Comparison of ENCODE assay signal across 15 mouse cellular contexts in the genomic region with DNA sequence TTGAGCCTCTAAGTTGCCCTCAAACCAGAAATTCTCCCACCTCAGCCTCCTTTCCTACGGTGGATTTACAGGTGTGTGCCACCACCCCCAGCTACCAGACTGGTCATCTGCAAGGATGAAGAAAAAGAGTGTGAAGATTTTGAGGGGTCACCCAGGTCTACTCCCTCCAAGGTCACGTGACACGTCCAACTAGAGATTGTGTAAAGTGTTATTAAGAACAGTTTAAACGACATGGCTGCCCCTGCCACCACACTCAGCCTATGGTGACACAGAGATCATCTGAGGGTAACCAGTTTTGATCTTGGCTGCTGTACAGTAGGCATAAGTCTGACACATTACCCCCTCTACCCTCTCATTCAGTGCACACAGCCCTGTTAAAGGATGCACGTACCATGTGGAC. TPM values are rescaled to one million over a fixed set of nuclear protein-coding genes. Genes with fewer than 3 reads are reported as not detected.
DNase-seq lines count a peak whose midpoint lies in the region; ATAC-seq and TF ChIP-seq lines count a peak whose summit lies in the region.
"Had no signal": no experiment of that assay in that cellular context is flagged by ENCODE, and none has a peak within 500 bp of the region (broad histone marks: within the 10 kb centered on the region; RNA-seq: fewer than 3 reads in every experiment).

No protein-coding gene starts in this region.

- no peak for TF ChIP-seq CTCF in lung, postnatal 0 days (IDR thresholded peaks at IDR 0.05)

- no peak overlapping the region for H3K4me2 ChIP-seq in kidney, embryonic 15.5 days
- no peak overlapping the region for H3K4me2 ChIP-seq in lung, postnatal 0 days (replicated peaks; ENCODE audit: low read depth, low read length)
- H3K4me2 ChIP-seq in intestine, embryonic 14.5 days (ENCODE audit: low read length), result no peak overlapping the region
- H3K4me2 ChIP-seq in stomach, embryonic 16.5 days (ENCODE audit: low read depth, low read length), result no peak overlapping the region
- H3K4me2 ChIP-seq: forebrain, embryonic 15.5 days; neural tube, embryonic 13.5 days had no signal

- no peak overlapping the region for H3K4me3 ChIP-seq in kidney, embryonic 15.5 days (replicated peaks)
- no peak overlapping the region for H3K4me3 ChIP-seq in lung, postnatal 0 days (ENCODE audit: low read depth, low read length)
- no peak overlapping the region for H3K4me3 ChIP-seq in intestine, embryonic 14.5 days (ENCODE audit: low read depth, low read length)
- H3K4me3 ChIP-seq in stomach, embryonic 16.5 days (replicated peaks; ENCODE audit: low read length), result no peak overlapping the region
- H3K4me3 ChIP-seq: forebrain, embryonic 15.5 days; midbrain, embryonic 10.5 days; neural tube, embryonic 13.5 days had no signal

- no peak for ATAC-seq in kidney, embryonic 15.5 days (replicated peaks; ENCODE audit: low FRiP score)
- ATAC-seq in lung, postnatal 0 days, result no peak
- ATAC-seq in intestine, embryonic 14.5 days (replicated peaks; ENCODE audit: low FRiP score, low TSS enrichment, low read depth), result no peak
- no peak for ATAC-seq in stomach, embryonic 16.5 days (ENCODE audit: insufficient read depth, low FRiP score)
- ATAC-seq: forebrain, embryonic 15.5 days had no signal

- peak overlapping the region; percentile 82 for H3K27ac ChIP-seq in kidney, embryonic 15.5 days
- H3K27ac ChIP-seq in lung, postnatal 0 days (ENCODE audit: low read length), result peak overlapping the region; percentile 85; the same call in 1 of the 2 replicates
- 0 out of 2 replicates have a peak overlapping the region, but pooled peaks have one; percentile 10 for H3K27ac ChIP-seq in intestine, embryonic 14.5 days (ENCODE audit: low read depth)
- peak overlapping the region; percentile 89 for H3K27ac ChIP-seq in stomach, embryonic 16.5 days (ENCODE audit: low read length)
- H3K27ac ChIP-seq: forebrain, embryonic 15.5 days; midbrain, embryonic 10.5 days; neural tube, embryonic 13.5 days had no signal

- H3K27me3 ChIP-seq in kidney, embryonic 15.5 days, result no peaks in the 10 kb centered on the region
- H3K27me3 ChIP-seq in lung, postnatal 0 days (replicated peaks; ENCODE audit: insufficient read depth, low read length), result no peaks in the 10 kb centered on the region
- H3K27me3 ChIP-seq in intestine, embryonic 14.5 days (replicated peaks; ENCODE audit: control insufficient read depth, insufficient read depth, low read length), result no peaks in the 10 kb centered on the region
- H3K27me3 ChIP-seq in stomach, embryonic 16.5 days (ENCODE audit: control insufficient read depth, insufficient read depth, low read length), result no peaks in the 10 kb centered on the region
- H3K27me3 ChIP-seq: forebrain, embryonic 15.5 days; neural tube, embryonic 13.5 days had no signal

- peaks cover 57% of the 10 kb centered on the region for H3K36me3 ChIP-seq in kidney, embryonic 15.5 days
- peaks cover 44% of the 10 kb centered on the region for H3K36me3 ChIP-seq in lung, postnatal 0 days (ENCODE audit: insufficient read depth, low read length)
- H3K36me3 ChIP-seq in intestine, embryonic 14.5 days (ENCODE audit: control insufficient read depth, insufficient read depth, low read length), result peaks cover 56% of the 10 kb centered on the region
- peaks cover 27% of the 10 kb centered on the region for H3K36me3 ChIP-seq in stomach, embryonic 16.5 days (ENCODE audit: control insufficient read depth, insufficient read depth, low read length)

- H3K9ac ChIP-seq in kidney, embryonic 15.5 days, result no peak overlapping the region
- no peak overlapping the region for H3K9ac ChIP-seq in lung, postnatal 0 days (replicated peaks; ENCODE audit: low read depth)
- H3K9ac ChIP-seq in intestine, embryonic 14.5 days (ENCODE audit: low read length), result no peak overlapping the region
- H3K9ac ChIP-seq in stomach, embryonic 16.5 days (ENCODE audit: low read length), result no peak overlapping the region
- H3K9ac ChIP-seq: forebrain, embryonic 15.5 days; neural tube, embryonic 13.5 days had no signal

- H3K9me3 ChIP-seq in kidney, embryonic 15.5 days (replicated peaks), result no peaks in the 10 kb centered on the region
- H3K9me3 ChIP-seq in lung, postnatal 0 days (ENCODE audit: low read length), result no peaks in the 10 kb centered on the region
- no peaks in the 10 kb centered on the region for H3K9me3 ChIP-seq in intestine, embryonic 14.5 days (ENCODE audit: control insufficient read depth, low read length)
- no peaks in the 10 kb centered on the region for H3K9me3 ChIP-seq in stomach, embryonic 16.5 days (replicated peaks; ENCODE audit: control insufficient read depth, low read length)
- H3K9me3 ChIP-seq: forebrain, embryonic 15.5 days; midbrain, embryonic 10.5 days; neural tube, embryonic 13.5 days had no signal

- no peak for TF ChIP-seq EP300 in lung, postnatal 0 days (IDR thresholded peaks at IDR 0.05)

- peaks cover 45% of the 10 kb centered on the region for H3K4me1 ChIP-seq in kidney, embryonic 15.5 days
- peaks cover 27% of the 10 kb centered on the region for H3K4me1 ChIP-seq in lung, postnatal 0 days (ENCODE audit: insufficient read depth, low read depth, low read length)
- peaks cover 16% of the 10 kb centered on the region; the same call in 1 of the 2 replicates for H3K4me1 ChIP-seq in intestine, embryonic 14.5 days (replicated peaks; ENCODE audit: control insufficient read depth, insufficient read depth, low read length)
- H3K4me1 ChIP-seq in stomach, embryonic 16.5 days (ENCODE audit: control insufficient read depth, insufficient read depth, low read length), result peaks cover 28% of the 10 kb centered on the region; the same call in 1 of the 2 replicates
- H3K4me1 ChIP-seq: forebrain, embryonic 15.5 days had no signal

- DNase-seq in kidney, adult 11 months, result no peak
- DNase-seq in lung, postnatal 0 days (ENCODE audit: low spot score), result no peak
- DNase-seq in lung, postnatal 4 days, result no peak
- no peak for DNase-seq in intestine, embryonic 14.5 days (ENCODE audit: low spot score)
- no peak for DNase-seq in urinary bladder, postnatal 4 days (ENCODE audit: low spot score in 2 of 2)
- DNase-seq: cerebellum, adult 2 months; embryo, embryonic 11 days; gastrocnemius, postnatal 14 days; right cerebral cortex, adult 18-20 months; thymus, postnatal 25 days had no signal

- WGBS in kidney, embryonic 15.5 days, result 89% methylated on average over 5 of the region's 5 CpGs
- WGBS in lung, postnatal 0 days, result 56% methylated on average over 5 of the region's 5 CpGs
- WGBS in intestine, embryonic 14.5 days, result 87% methylated on average over 5 of the region's 5 CpGs
- WGBS in stomach, embryonic 16.5 days, result 82% methylated on average over 5 of the region's 5 CpGs

RNA-seq across cellular contexts. Expression of a gene that starts 17.0 kb away (rescaled TPM):
- polyA plus RNA-seq in kidney, embryonic 15.5 days (2015; fragmentation: Nextera tagmentation; extraction: Ambion mirVana), result 43.3 and 45.1 TPM in 2 replicates
- 50.3 and 56.3 TPM in 2 replicates for polyA plus RNA-seq in lung, postnatal 0 days (2015; fragmentation: Nextera tagmentation; extraction: Ambion mirVana)
- 29.3 and 33.6 TPM in 2 replicates for polyA plus RNA-seq in intestine, embryonic 14.5 days (2014; fragmentation: Nextera tagmentation; extraction: Ambion mirVana)
- polyA plus RNA-seq in stomach, embryonic 16.5 days (2015; fragmentation: Nextera tagmentation; extraction: Ambion mirVana), result 21.1 and 26.3 TPM in 2 replicates

Comparison
In these comparisons a context has a peak if more than half of its experiments do, and no peak if none do; other contexts are left out.
1. H3K27ac ChIP-seq: peak in every context shown above with its lines; median percentile 89 in stomach, embryonic 16.5 days; 85 in lung, postnatal 0 days; 82 in kidney, embryonic 15.5 days; 10 in intestine, embryonic 14.5 days.